Mouse (Mus musculus) ovary, postnatal 36 days (tissue): ENCODE measurements at regions not wholly inside any gene's neighbourhood (a gene's known extent, or its start where the extent isn't known, plus 50 kb on each side); places are given as distances from the start of the nearest gene placed in this dataset.

Experiments used
- DNase-seq: peaks from one replicate; pipeline ENCODE4 v3.0.0; 2022; ENCODE audit warnings: low spot score, mixed read lengths

- DNase-seq = no peak
Observed at GRCm38 (mm10) chr9:61862071-61862480, 52.3 kb downstream of the Rplp1 start.

GRCm38 (mm10) chr9:61860147-61860546 is 54.2 kb downstream of the Rplp1 start:
- peak; percentile 17 for DNase-seq

DNA sequence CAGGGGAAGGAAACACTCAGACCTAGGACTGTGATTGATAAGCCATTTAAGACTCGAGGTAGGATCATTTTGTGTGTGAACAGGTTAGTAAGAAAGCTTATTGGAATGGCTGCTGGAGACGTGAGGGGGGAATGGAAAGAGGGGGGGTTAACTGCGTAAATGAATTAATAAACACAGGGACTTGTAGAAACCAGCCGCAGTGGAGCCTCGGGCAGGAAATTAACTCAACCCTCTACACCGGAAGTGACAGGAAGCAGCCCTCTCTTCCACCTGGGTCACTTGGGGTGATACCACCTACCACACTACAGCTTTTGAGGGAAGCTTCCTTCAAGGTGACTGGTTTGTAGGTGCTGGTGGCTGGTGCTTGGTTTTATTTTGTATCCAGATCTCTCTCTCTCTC is 54.9 kb downstream of the Rplp1 start:
- no peak for DNase-seq

DNA sequence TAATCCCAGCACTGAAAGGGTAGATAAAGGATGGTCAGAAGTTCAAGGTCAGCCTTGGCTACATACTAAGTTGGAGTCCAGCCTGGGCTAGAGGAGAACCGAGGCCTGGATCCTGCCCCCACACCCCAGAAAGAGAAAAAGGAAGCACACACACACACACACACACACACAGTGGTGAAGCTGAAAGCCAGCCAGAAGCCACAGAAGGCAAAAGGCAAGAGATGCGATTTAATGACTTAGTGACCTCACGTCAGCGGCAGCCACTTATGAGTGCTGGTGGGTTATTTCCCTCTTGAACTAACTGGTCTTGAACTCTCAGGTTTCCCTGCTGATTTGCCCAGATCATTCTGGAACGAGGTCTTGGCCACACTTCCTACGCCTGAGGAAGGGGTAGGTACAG is 56.5 kb downstream of the Rplp1 start:
- no peak for DNase-seq

DNA sequence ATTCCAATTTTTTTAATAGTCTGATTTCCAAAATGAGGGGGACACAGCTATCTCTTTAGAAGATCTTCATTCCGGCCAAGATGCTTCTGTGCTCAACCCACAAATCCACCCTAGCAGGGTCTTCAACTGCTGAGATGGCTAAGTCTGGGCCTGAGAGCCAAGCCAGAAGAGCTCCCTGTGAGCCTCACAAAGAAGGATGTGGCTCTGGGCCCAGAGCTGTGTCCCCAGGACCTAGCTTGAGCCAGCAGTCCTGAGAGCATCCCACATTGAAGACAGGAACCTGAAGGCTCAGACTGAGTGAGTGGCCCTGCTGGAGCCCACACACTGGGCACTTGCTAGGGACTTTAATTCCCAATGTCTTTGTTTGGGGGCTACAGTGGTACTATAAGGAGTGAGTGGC is 57.7 kb downstream of the Rplp1 start:
- DNase-seq = no peak

GRCm38 (mm10) chr9:61855686-61856085 is 58.7 kb downstream of the Rplp1 start:
- no peak for DNase-seq

DNA sequence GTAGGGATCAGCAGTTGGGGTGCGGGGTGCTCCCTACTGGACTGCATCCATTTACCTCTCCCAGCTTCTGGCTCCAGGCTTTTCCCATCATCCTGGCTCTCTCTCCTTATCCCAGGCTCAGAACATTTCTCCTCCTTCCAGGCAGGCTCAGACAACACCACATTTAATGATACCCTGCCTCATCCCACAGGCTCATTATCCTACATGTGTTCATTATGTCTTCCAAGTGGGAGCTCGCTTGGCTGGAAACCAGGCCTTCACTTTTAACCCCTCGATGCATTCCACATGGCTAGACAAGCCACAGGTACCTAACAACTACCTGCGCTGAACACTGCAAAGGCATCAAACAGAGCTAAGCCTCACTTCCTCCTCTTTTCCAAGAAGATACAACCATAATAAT is 60.5 kb downstream of the Rplp1 start:
- no peak for DNase-seq

DNA sequence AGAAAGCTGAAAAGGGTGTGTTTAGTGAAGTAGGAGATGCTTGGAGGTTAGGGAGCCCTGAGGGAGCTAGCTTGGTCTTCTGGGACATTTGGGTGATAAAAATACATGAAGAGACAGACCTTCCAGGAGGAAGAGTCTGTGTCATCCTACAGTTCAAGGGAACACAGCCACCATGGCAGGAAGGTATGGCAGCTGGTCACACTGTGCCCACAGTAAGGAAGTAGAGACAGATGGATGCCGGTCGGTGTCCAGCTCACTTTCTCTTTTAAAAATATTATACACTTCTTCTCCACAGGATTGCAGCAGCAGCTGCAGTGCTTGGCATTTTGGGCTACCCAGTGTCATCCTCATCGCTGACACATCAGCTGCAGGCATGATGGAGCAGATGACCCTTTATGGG is 63.0 kb downstream of the Rplp1 start:
- DNase-seq = no peak

DNA sequence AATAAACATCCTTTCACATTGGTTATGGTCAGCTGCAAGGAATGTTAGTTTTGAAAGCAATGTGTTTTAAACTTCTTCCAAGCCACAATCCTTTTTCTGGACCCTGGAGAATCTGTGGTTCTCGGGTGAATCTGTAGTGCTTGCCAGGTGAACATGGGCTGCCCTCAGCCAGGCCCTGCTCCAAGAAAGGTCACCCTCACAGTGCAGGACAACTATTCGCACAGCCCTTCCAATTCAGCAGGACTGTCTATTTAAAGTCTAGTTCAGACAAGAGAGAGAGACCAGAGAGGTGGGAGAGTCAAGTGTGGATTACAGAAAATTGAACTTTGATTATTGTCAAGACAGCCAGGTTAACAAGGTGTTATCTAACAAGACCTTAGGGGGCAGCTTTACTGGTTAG is 65.9 kb downstream of the Rplp1 start:
- DNase-seq = no peak

DNA sequence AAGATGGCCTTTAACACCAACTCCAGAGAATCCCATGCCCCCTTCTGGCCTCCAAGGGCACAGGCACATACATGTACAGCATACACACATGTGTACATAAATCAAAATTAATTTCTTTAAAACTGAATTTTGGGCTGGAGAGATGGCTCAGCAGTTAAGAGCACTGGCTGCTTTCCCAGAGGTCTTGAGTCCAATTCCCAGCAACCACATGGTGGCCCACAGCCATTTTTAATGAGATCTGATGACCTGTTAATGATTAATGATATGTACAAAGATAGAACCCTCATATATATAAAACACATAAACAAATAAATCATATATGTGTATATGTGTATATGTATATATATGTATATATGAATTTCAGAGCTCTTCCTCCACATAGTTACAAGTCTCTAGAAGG is 66.8 kb downstream of the Rplp1 start:
- no peak for DNase-seq

DNA sequence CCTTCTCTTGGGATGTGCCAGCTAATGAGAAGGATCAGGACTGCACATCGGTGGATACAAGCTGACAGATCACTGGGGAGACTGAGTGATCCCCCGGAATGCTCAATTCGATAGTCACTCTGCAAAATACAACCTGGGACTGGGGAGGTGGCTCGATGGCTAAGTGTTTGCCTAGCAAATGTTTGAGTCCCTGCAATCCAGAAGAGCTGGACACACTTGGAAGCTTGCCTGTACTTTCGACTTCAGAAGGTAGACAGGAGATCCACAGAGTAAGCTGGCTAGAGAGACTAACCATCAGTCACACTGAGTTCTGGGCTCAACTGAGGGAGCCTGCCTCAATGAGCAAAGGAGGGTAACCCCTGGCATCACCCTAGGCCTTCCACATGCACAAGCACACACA is 69.7 kb downstream of the Rplp1 start:
- no peak for DNase-seq

DNA sequence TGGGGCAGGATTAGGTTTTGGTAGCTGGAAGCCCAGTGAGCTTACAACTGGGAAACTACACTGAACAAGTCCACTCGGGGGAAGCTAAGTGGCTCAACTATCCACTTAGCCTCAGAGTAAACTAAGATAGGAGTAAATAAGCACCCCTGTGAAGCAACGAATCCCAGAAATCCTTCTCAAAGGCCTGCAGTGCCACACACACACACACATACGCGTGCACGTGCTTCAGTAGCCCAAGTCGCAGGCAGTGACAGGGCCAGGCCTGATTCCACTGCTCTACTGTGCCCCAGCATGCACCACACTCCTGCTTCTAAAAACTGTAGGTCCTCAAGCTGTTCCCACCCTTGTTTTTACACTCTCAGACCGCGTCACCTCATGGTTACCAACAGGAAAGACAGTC is 70.2 kb downstream of the Rplp1 start:
- no peak for DNase-seq

GRCm38 (mm10) chr9:61843513-61843912 is 70.8 kb downstream of the Rplp1 start:
- DNase-seq = no peak

DNA sequence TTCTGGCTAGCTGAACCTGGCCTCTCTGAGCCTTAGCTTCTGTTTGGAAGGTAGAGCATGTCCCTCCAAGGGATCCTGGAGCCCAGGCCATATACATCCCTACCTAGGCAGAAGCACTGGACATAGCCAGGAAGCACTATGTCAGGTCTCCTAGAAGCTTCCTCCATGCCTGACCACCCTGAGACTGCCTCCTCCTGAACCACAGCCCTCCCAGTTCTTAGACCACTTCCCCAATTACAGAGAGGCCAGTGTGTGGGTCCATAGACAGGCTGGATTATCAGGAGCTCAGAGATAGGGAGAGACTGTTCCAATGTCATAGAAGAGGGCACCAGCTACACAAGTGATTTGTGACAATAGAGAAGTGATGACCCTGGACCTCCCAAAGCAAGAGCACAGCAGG is 72.0 kb downstream of the Rplp1 start:
- DNase-seq = no peak

- DNase-seq = no peak
Observed at GRCm38 (mm10) chr9:61841222-61841621, 73.1 kb downstream of the Rplp1 start.

DNA sequence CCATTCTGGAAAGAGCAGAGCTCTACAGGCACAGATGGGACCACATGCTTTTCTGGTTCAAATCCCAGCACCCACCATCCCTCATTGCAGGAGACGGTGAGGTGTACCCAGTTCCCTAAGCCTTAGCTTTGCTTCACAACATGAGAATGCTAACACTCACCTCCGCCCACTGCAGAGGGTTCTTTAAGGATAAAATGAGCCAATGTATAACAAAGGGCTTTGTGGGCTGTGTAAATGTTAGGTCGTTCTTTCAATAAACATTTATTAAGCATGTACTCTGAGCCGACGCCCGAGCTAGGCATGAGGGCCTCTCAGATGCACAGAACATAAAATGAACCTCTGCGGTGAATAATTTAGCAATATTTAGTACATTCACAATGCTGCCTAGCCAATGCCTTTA is 74.0 kb downstream of the Rplp1 start:
- DNase-seq = no peak

DNA sequence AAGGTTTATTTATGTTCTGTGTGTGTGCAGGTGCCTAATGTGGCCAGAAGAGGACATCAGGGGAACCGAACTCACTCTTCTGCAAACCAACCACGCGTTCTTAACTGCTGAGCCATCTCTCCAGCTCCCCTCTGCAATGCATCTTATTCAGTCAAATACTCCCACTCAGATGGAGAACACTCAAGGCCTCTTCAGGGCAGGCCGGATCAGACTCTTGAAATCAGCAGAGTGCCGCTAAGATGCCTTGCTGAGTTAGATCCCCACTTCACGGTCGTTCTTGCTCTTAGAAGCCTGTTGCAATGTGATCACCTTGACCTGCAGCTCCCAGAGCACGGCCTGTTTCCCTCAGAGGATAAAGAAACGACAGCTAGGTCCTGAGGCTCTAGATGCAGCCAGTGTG is 81.1 kb downstream of the Rplp1 start:
- no peak for DNase-seq

DNA sequence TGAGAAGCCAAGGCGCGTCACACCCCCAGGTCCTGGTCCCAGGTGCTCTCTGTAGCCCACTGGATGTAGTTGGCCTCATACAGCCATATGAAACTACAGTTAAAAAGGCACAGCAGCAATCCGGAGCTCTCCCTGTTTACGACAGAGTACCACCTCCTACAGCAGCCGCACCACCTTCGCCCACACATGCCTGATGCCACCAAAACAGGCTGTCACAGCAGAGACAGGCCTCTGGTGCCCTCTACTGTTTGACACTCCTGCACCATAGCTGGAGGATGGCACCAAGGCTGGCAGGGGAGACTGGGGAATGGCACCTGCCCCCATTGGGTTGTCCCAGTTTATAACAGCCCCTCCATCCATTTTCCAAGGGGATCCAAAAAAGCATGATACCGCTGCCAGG is 84.1 kb downstream of the Rplp1 start:
- DNase-seq = peak; percentile 58

DNA sequence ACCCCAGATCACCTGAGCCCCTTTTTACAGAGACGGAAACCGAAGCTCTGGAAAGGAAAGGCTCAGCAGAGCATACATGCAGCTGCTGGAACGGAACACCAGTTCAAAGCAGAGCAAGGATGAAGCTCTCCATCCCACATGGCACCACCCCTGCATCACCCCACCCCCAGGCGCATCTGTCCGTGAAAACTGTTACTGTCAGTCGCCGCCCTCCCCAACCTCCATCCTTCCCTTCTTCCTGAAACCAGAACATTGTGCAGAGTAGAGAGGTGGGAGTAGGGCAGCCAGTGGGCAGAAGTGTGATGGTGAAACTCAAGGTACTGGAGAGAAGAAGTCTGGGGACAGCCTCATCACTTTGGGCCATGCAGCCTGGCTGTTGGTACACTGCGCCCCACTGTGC is 84.6 kb downstream of the Rplp1 start:
- no peak for DNase-seq

DNA sequence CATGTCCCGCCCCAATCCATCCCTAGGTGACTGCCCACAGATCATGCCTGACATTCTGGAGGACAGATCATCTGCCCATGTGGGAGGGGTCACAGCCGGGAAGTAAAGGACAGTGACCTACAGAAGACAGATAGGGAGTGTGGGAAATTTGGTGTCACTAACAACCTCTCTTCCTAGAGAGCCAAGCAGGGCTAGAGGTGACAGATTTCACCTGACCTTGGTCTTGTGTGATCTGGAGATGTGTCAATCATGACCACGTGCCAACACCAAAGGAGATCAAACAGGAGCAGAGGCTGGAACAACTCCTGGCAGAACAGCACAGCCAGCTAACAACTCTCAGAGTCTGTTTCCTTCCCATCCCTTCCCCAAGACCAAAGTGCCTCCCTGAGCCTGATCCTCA is 85.0 kb downstream of the Rplp1 start:
- DNase-seq = no peak

DNA sequence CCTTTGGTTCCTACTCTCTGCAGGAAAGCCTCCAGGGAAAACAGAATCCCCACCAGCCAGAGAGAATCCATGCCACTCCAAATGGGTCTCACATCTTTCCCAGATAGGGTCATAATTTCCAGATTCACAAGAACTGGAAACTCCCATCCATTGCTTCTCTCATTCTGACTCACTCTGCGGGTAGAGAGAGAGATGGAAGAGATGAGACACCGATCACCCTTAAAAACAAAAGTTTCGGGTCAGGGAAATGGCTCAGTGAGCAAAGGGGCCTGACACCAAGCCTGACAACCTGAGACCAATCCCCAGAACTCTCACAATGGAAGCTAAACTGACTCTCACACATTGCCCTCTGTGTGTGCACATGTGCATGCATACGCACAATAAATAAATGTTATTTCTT is 86.6 kb downstream of the Rplp1 start:
- DNase-seq = no peak

DNA sequence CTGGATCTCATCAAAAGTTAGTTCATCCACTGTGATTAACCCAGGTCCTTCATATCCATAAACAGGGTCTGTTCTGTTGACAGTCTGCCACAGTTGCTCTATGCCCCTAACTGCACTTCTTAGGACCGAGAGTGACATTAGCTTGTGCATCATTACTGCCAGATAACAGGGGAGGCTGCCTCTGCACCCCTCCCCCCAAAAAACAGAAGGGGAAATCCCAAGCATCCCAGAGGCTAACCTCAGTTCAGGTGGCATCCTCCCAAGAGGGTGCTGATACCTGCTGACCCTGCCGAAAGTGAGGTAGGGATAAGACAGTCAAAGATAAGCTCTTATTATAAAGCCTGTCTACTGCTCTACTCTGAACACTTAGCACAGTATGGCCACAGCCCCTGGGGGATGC is 87.3 kb downstream of the Rplp1 start:
- no peak for DNase-seq

DNA sequence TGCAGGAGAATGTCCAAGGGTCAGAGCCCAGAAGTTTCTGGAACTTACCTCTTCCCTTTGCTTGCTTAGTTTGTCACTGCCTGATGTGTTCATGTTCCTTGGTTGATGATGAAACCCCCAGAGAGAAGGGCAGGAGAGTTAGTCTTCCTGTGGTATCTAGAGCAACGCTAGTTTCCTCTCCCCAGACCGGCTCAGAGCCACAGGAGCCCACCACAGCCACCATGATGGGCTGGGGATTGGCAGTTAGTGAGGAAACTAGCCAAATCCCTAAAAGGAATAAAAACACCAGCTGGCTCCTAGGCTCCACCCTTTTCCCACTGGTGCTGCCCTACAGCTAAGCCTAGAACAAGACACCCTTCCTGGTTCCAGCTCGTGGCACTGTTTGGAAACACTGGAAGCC is 87.9 kb downstream of the Rplp1 start:
- DNase-seq = no peak

DNA sequence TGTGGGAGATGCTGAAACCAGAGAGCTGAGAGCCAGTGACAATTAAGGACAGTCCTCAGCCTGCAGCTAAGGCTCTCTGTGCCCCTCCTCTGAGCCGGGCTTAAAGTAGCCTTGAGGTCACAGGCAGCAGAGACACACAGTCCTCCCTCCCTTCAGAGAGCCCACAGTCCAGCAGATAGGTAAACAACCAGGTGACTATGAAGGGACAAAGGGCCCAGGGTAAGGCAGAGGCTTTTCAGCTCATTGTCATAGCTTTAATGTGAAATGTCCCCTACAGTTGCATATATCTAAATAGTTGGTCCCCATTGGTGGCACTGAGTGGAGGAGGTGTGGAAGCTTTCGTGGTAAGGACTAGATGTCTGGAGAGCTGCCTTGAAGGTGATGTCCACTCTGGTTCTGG is 88.5 kb downstream of the Rplp1 start:
- DNase-seq = no peak

GRCm38 (mm10) chr9:61819836-61820235 is 94.5 kb downstream of the Rplp1 start:
- DNase-seq = no peak
